In genomic region chr2:3748714-3749503, GRCm38 (mm10) we compare ENCODE assay signal across 8 mouse cellular contexts.
DNase-seq lines count a peak whose midpoint lies in the region; ATAC-seq lines count a peak whose summit lies in the region.
"Had no signal": no experiment of that assay in that cellular context is flagged by ENCODE, and none has a peak within 500 bp of the region (broad histone marks: within the 10 kb centered on the region; RNA-seq: fewer than 3 reads in every experiment).

No protein-coding gene starts in this region.

- H3K36me3 ChIP-seq in megakaryocyte, embryonic 14.5 days (replicated peaks; ENCODE audit: low read length): peaks cover 12% of the 10 kb centered on the region
- no peaks in the 10 kb centered on the region for H3K36me3 ChIP-seq in embryonic facial prominence, embryonic 14.5 days (ENCODE audit: control insufficient read depth, insufficient read depth, low read length)
- H3K36me3 ChIP-seq in stomach, embryonic 15.5 days: no peaks in the 10 kb centered on the region
- H3K36me3 ChIP-seq: neural tube, embryonic 13.5 days had no signal

- peak overlapping the region; percentile 50; the same call in 1 of the 2 replicates for H3K27ac ChIP-seq in embryonic facial prominence, embryonic 14.5 days (replicated peaks; ENCODE audit: low read depth, low read length)
- peak overlapping the region; percentile 75 for H3K27ac ChIP-seq in stomach, embryonic 15.5 days
- H3K27ac ChIP-seq: neural tube, embryonic 13.5 days had no signal

- H3K9me3 ChIP-seq in megakaryocyte, embryonic 14.5 days: no peaks in the 10 kb centered on the region
- H3K9me3 ChIP-seq in embryonic facial prominence, embryonic 14.5 days (ENCODE audit: control insufficient read depth, low read length): no peaks in the 10 kb centered on the region
- no peaks in the 10 kb centered on the region for H3K9me3 ChIP-seq in stomach, embryonic 15.5 days
- H3K9me3 ChIP-seq: neural tube, embryonic 13.5 days had no signal

- no peaks in the 10 kb centered on the region for H3K27me3 ChIP-seq in megakaryocyte, embryonic 14.5 days (replicated peaks)
- no peaks in the 10 kb centered on the region for H3K27me3 ChIP-seq in embryonic facial prominence, embryonic 14.5 days (replicated peaks; ENCODE audit: control insufficient read depth, insufficient read depth, low read length)
- H3K27me3 ChIP-seq in stomach, embryonic 15.5 days (replicated peaks): no peaks in the 10 kb centered on the region
- H3K27me3 ChIP-seq: neural tube, embryonic 13.5 days had no signal

- H3K4me1 ChIP-seq in megakaryocyte, embryonic 14.5 days: peaks cover 71% of the 10 kb centered on the region
- peaks cover 27% of the 10 kb centered on the region for H3K4me1 ChIP-seq in embryonic facial prominence, embryonic 14.5 days (ENCODE audit: control insufficient read depth, insufficient read depth, low read length)
- peaks cover 34% of the 10 kb centered on the region for H3K4me1 ChIP-seq in stomach, embryonic 15.5 days

- no peak overlapping the region for H3K9ac ChIP-seq in embryonic facial prominence, embryonic 14.5 days (ENCODE audit: low read depth, low read length)
- H3K9ac ChIP-seq in stomach, embryonic 15.5 days: no peak overlapping the region
- H3K9ac ChIP-seq: neural tube, embryonic 13.5 days had no signal

- no peak for ATAC-seq in megakaryocyte, adult 5-6 weeks (ENCODE audit: poor library complexity, severe bottlenecking)
- peak; percentile 62 for ATAC-seq in embryonic facial prominence, embryonic 14.5 days (ENCODE audit: low read depth)
- ATAC-seq in stomach, embryonic 15.5 days (ENCODE audit: insufficient read depth, low FRiP score, low read depth): peak; percentile 59
- no peak for ATAC-seq in frontal cortex, adult (ENCODE audit: low TSS enrichment)

- H3K4me3 ChIP-seq in megakaryocyte, embryonic 14.5 days (replicated peaks): peak overlapping the region; percentile 38
- H3K4me3 ChIP-seq in embryonic facial prominence, embryonic 14.5 days (ENCODE audit: low read depth, low read length): no peak overlapping the region
- peak overlapping the region; percentile 13 for H3K4me3 ChIP-seq in stomach, embryonic 15.5 days (replicated peaks)
- H3K4me3 ChIP-seq: neural tube, embryonic 13.5 days had no signal

- H3K4me2 ChIP-seq in embryonic facial prominence, embryonic 14.5 days (ENCODE audit: low read depth, low read length): no peak overlapping the region
- H3K4me2 ChIP-seq in stomach, embryonic 15.5 days: 0 out of 2 replicates have a peak overlapping the region, but pooled peaks have one; percentile 22
- H3K4me2 ChIP-seq: neural tube, embryonic 13.5 days had no signal

- WGBS in embryonic facial prominence, embryonic 14.5 days: 50% methylated on average over 12 of the region's 12 CpGs
- WGBS in stomach, embryonic 15.5 days: 60% methylated on average over 12 of the region's 12 CpGs

- DNase-seq in embryonic facial prominence, embryonic 14.5 days (ENCODE audit: low spot score): peak; percentile 56
- peak; percentile 66 for DNase-seq in kidney, postnatal 10 days
- DNase-seq in c-Kit-positive CD71-positive TER-119-positive erythroid progenitor cells, embryonic 14.5 days (ENCODE audit: low spot score): no peak

Comparison
In these comparisons a context has a peak if more than half of its experiments do, and no peak if none do; other contexts are left out.
1. ATAC-seq: peak in embryonic facial prominence, embryonic 14.5 days (single experiment) and stomach, embryonic 15.5 days (single experiment); none in megakaryocyte, adult 5-6 weeks (single experiment) and frontal cortex, adult (single experiment).